ENCODE assay signal across 18 mouse cellular contexts in the genomic region with DNA sequence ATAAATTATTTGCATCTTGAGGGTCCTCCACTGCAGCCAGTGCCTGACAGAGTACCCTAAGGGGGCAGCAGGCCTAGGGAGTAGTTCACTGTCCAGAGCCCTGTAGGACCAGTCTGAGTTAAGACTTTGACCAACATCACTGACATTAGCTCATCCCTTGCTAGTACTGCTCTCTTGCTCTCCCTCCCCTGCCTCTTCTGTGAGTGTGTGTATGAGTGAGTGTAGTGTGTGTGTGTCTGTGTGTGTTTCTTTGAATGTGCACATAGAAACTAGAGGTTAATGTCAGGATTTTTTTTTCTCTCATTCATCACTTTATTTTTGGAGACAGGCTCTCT.
DNase-seq lines count a peak whose midpoint lies in the region; ATAC-seq lines count a peak whose summit lies in the region.
"Had no signal": no experiment of that assay in that cellular context is flagged by ENCODE, and none has a peak within 500 bp of the region (broad histone marks: within the 10 kb centered on the region; RNA-seq: fewer than 3 reads in every experiment).

No protein-coding gene starts in this region.

- no peaks in the 10 kb centered on the region for H3K36me3 ChIP-seq in neural tube, embryonic 13.5 days
- no peaks in the 10 kb centered on the region for H3K36me3 ChIP-seq in midbrain, embryonic 12.5 days
- H3K36me3 ChIP-seq: limb, embryonic 13.5 days; stomach, embryonic 15.5 days had no signal

- H3K4me2 ChIP-seq in neural tube, embryonic 13.5 days = no peak overlapping the region
- no peak overlapping the region for H3K4me2 ChIP-seq in midbrain, embryonic 12.5 days (replicated peaks)
- H3K4me2 ChIP-seq: limb, embryonic 13.5 days; stomach, embryonic 15.5 days had no signal

- H3K4me1 ChIP-seq in neural tube, embryonic 13.5 days (replicated peaks) = peaks cover 21% of the 10 kb centered on the region
- peaks cover 23% of the 10 kb centered on the region for H3K4me1 ChIP-seq in midbrain, embryonic 12.5 days
- H3K4me1 ChIP-seq: stomach, embryonic 15.5 days had no signal

- H3K27ac ChIP-seq in neural tube, embryonic 13.5 days (replicated peaks) = peak overlapping the region; percentile 74
- H3K27ac ChIP-seq in midbrain, embryonic 12.5 days (replicated peaks) = no peak overlapping the region
- H3K27ac ChIP-seq: limb, embryonic 13.5 days; liver, embryonic 14.5 days; stomach, embryonic 15.5 days had no signal

- no peak overlapping the region for H3K4me3 ChIP-seq in neural tube, embryonic 13.5 days
- no peak overlapping the region for H3K4me3 ChIP-seq in midbrain, embryonic 12.5 days
- H3K4me3 ChIP-seq: limb, embryonic 13.5 days; myocyte; stomach, embryonic 15.5 days had no signal

- intact Hi-C loops in heart, postnatal 10 days (cut with DNase I) = no loop called here
- intact Hi-C loops in left cerebral cortex, postnatal 10 days (cut with DNase I) = no loop called here

- ATAC-seq in neural tube, embryonic 13.5 days (ENCODE audit: low read depth) = 0 out of 2 replicates have a peak, but pooled peaks have one; percentile 38
- 0 out of 2 replicates have a peak, but pooled peaks have one; percentile 17 for ATAC-seq in midbrain, embryonic 12.5 days (ENCODE audit: low FRiP score, low read depth)

- no peak overlapping the region for H3K9ac ChIP-seq in neural tube, embryonic 13.5 days
- H3K9ac ChIP-seq in midbrain, embryonic 12.5 days (replicated peaks) = no peak overlapping the region
- H3K9ac ChIP-seq: limb, embryonic 13.5 days; liver, embryonic 14.5 days; stomach, embryonic 15.5 days had no signal

- no peaks in the 10 kb centered on the region for H3K9me3 ChIP-seq in neural tube, embryonic 13.5 days
- H3K9me3 ChIP-seq in midbrain, embryonic 12.5 days = no peaks in the 10 kb centered on the region
- H3K9me3 ChIP-seq: limb, embryonic 13.5 days; stomach, embryonic 15.5 days had no signal

- no peaks in the 10 kb centered on the region; the same call in 1 of the 2 replicates for H3K27me3 ChIP-seq in neural tube, embryonic 13.5 days
- peaks cover 14% of the 10 kb centered on the region; the same call in 1 of the 2 replicates for H3K27me3 ChIP-seq in midbrain, embryonic 12.5 days
- H3K27me3 ChIP-seq: limb, embryonic 13.5 days; stomach, embryonic 15.5 days had no signal

- peak; percentile 62 for DNase-seq in heart, adult 11 months
- DNase-seq in heart, postnatal 10 days = no peak
- DNase-seq in neural tube, embryonic 10.5 days (ENCODE audit: extremely low spot score, low spot score) = no peak
- no peak for DNase-seq in left cerebral cortex, postnatal 10 days (ENCODE audit: extremely low spot score in 1 of 2, low spot score in 2 of 2)
- no peak for DNase-seq in layer of hippocampus, postnatal 14 days (ENCODE audit: low spot score in 2 of 2)
- DNase-seq: adrenal gland, postnatal 14 days; B cell, adult 2 months; heart, adult 18-20 months; kidney, adult 18-20 months; layer of hippocampus, adult 9-11 months; spleen, adult 18-20 months; thymus, adult 2 months had no signal
